Mouse (Mus musculus) forebrain, embryonic 16.5 days (tissue): Measurements from ENCODE around the gene Gabpb1. TPM values are rescaled to one million over a fixed set of nuclear protein-coding genes. Genes with fewer than 3 reads are reported as not detected.

Experiments
- ATAC-seq: fragments of 200-750 bp; cut with Nextera tagmentation; 2 replicates; pipeline ENCODE4 v1.8.0; 2017; ENCODE audit warnings: mild to moderate bottlenecking, moderate library complexity
- H3K27ac ChIP-seq: fragments of 300-500 bp; sonication (generic); 2 replicates; pipeline ENCODE4 v1.5.1; 2014; ENCODE audit warnings: low read length, control low read depth
- H3K27me3 ChIP-seq: fragments of 300-500 bp; sonication (generic); replicated peaks from 2 replicates; pipeline ENCODE4 v1.6.1; 2014; ENCODE audit warnings: low read length; ENCODE audit not compliant: control insufficient read depth, insufficient read depth
- H3K36me3 ChIP-seq: fragments of 300-500 bp; sonication (generic); 2 replicates; pipeline ENCODE4 v1.6.1; 2014; ENCODE audit not compliant: control insufficient read depth, insufficient read depth
- H3K4me1 ChIP-seq: fragments of 300-500 bp; sonication (generic); replicated peaks from 2 replicates; pipeline ENCODE4 v1.6.1; 2014; ENCODE audit warnings: low read length; ENCODE audit not compliant: control insufficient read depth, insufficient read depth
- H3K4me2 ChIP-seq: fragments of 300-500 bp; sonication (generic); 2 replicates; pipeline ENCODE4 v1.6.1; 2014; ENCODE audit warnings: mild to moderate bottlenecking, low read length, control low read depth
- H3K4me3 ChIP-seq: fragments of 300-500 bp; sonication (generic); replicated peaks from 2 replicates; pipeline ENCODE4 v1.5.1; 2014; ENCODE audit warnings: mild to moderate bottlenecking, low read length, control low read depth
- H3K9ac ChIP-seq: fragments of 300-500 bp; sonication (generic); replicated peaks from 2 replicates; pipeline ENCODE4 v1.6.1; 2014; ENCODE audit warnings: low read depth, low read length, control low read depth
- H3K9me3 ChIP-seq: fragments of 300-500 bp; sonication (generic); 2 replicates; pipeline ENCODE4 v1.6.1; 2016; ENCODE audit warnings: low read length; ENCODE audit not compliant: control insufficient read depth
- WGBS: fragments of 180-500 bp; shearing (Covaris S2); extraction: QIAGEN DNeasy Blood & Tissue Kit; methylation state at CpG from one replicate; pipeline ENCODE4 v1.1.7; 2014; 5-methylcytosine and 5-hydroxymethylcytosine counted together
- polyA plus RNA-seq: library from polyadenylated mRNA; unstranded; fragments of >200 nt; fragmentation: Nextera tagmentation; extraction: Ambion mirVana; gene quantifications from 2 replicates; pipeline ENCODE4 v1.2.1, GENCODE M21; 2015

Gabpb1 gene
- polyA plus RNA-seq, 1 experiment from 2014 or later: 56.3 TPM

DNA sequence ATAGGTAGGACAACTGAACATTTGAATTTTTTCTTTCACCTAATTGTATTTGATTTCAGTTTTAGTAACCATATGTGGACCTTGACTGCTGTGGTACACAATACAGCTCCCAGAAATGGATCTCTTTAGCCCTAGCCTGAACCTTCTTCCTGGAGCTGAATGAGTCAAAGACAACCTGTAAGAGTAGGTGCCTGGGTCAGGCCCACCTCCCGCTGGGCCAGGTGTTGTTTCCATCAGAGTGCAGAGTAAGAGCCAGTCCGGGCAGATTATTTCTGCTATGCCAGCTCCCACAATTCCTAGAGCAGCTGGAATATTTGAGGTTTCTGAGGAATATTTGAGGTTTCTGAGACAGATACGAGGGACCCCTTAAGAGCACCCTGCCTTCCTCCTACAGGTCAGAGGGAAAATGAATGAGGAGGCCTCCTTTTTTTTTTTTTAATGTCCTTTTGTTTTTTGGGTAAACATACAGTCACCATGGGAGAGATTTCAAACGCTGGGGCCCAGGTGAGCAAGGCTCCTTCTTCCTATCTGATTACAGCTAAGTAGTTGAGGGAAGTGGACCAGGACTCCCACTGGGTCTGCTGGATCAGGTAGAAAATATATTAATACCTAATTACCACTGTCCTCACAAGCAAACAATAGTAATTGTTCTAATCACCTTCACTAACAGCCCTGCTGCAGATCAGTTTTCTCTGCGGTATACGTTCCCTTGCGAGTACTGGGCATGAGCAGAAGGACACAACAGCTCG is 91.3 kb downstream of the Gabpb1 start:
- Histone ChIP-seq H3K4me1 (no peaks in the 10 kb centered on the region), H3K27ac (no peak overlapping the region), H3K9me3 (no peaks in the 10 kb centered on the region), H3K4me2 (no peak overlapping the region), H3K27me3 (no peaks in the 10 kb centered on the region), H3K36me3 (no peaks in the 10 kb centered on the region), H3K9ac (no peak overlapping the region), H3K4me3 (no peak overlapping the region)
- 86% methylated on average over 8 of the region's 8 CpGs for WGBS
- no peak for ATAC-seq

DNA sequence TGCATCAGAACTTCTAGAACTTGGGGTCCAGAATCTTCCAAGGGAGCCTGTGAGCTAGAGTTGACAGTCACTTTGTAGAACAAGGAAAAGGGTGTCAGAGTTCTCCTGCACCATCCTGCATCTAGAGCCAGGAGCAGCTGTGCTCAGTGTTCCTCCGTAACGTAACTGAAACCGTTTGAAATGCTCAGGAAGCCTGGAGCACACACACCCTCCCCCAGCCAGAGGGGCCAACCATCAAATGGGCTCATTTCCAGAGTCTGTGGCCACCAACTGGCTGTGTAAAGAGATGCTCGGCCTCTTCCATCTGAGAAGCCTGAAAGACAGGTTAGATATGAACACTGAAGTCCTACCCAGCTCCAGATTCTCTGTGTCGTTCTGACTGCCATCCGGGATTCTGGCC is 92.2 kb downstream of the Gabpb1 start:
- Histone ChIP-seq H3K36me3 (no peaks in the 10 kb centered on the region), H3K27ac (no peak overlapping the region), H3K27me3 (no peaks in the 10 kb centered on the region), H3K4me3 (no peak overlapping the region), H3K9ac (no peak overlapping the region), H3K9me3 (no peaks in the 10 kb centered on the region), H3K4me2 (no peak overlapping the region), H3K4me1 (no peaks in the 10 kb centered on the region)
- no peak for ATAC-seq
- WGBS: 81% methylated on average over 6 of the region's 6 CpGs

DNA sequence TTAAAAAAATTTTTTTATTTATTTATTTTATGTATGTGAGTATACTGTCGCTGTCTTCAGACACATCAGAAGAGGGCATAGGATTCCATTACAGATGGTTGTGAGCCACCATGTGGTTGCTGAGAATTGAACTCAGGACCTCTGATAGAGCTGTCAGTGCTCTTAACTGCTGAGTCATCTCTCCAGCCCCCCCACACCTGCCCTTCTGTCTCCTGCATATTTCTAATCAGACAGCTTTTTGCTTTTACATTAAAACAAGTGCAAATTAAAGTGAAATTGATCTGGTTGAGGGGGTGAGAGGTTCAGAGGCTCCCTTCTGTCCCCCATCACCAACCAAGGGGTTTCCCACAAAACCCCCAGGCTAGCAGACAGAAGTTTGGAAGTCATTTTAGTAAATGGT is 96.9 kb downstream of the Gabpb1 start:
- Histone ChIP-seq H3K4me1 (no peaks in the 10 kb centered on the region), H3K27me3 (no peaks in the 10 kb centered on the region), H3K36me3 (no peaks in the 10 kb centered on the region), H3K4me3 (no peak overlapping the region), H3K27ac (no peak overlapping the region), H3K9ac (no peak overlapping the region), H3K4me2 (no peak overlapping the region), H3K9me3 (no peaks in the 10 kb centered on the region)
- ATAC-seq: no peak
- 94% methylated on average over 1 of the region's 1 CpGs for WGBS

Other genes starting within 250 kb of the Gabpb1 start
- gene Atp8b4, start 175.7 kb downstream of the Gabpb1 start, polyA plus RNA-seq: 0.07 TPM in 1 of 2 replicates, not detected in the other
- 4.1 and 6.9 TPM in 2 replicates for gene Slc27a2, start 123.9 kb downstream of the Gabpb1 start, polyA plus RNA-seq
- gene Hdc, start 57.0 kb downstream of the Gabpb1 start, polyA plus RNA-seq: 1.1 and 1.8 TPM in 2 replicates
- 28.8 and 34.5 TPM in 2 replicates for gene Usp8, start 31.0 kb upstream of the Gabpb1 start, polyA plus RNA-seq
- gene Usp50, start 107.1 kb upstream of the Gabpb1 start, polyA plus RNA-seq: 1.9 and 2.2 TPM in 2 replicates
- gene Trpm7, start 199.9 kb upstream of the Gabpb1 start, polyA plus RNA-seq: 37.7 and 45.0 TPM in 2 replicates